Mouse (Mus musculus) midbrain, embryonic 14.5 days (tissue): ENCODE measurements around the gene Lhx5. TPM values are rescaled to one million over a fixed set of nuclear protein-coding genes. Genes with fewer than 3 reads are reported as not detected.

Experiments used
- ATAC-seq: fragments of 200-750 bp; cut with Nextera tagmentation; 2 replicates; pipeline ENCODE4 v1.8.0; 2017; ENCODE audit warnings: moderate number of reproducible peaks, moderate library complexity; ENCODE audit not compliant: low FRiP score, low TSS enrichment
- DNase-seq: peaks from one replicate; pipeline ENCODE4 v3.0.0-alpha.2; 2015
- H3K27ac ChIP-seq: fragments of 300-500 bp; sonication (generic); replicated peaks from 2 replicates; pipeline ENCODE4 v1.5.1; 2014; ENCODE audit warnings: mild to moderate bottlenecking, low read depth, low read length, moderate library complexity
- H3K27me3 ChIP-seq: fragments of 300-500 bp; sonication (generic); 2 replicates; pipeline ENCODE4 v1.6.1; 2014; ENCODE audit warnings: low read length, control low read depth, mixed read lengths; ENCODE audit not compliant: control insufficient read depth, insufficient read depth
- H3K36me3 ChIP-seq: fragments of 300-500 bp; sonication (generic); 2 replicates; pipeline ENCODE4 v1.6.1; 2014; ENCODE audit warnings: low read length, control low read depth; ENCODE audit not compliant: control insufficient read depth, insufficient read depth
- H3K4me1 ChIP-seq: fragments of 300-500 bp; sonication (generic); 2 replicates; pipeline ENCODE4 v1.6.1; 2014; ENCODE audit warnings: mild to moderate bottlenecking, antibody characterized with exemption, low read length, control low read depth; ENCODE audit not compliant: control insufficient read depth, insufficient read depth
- H3K4me2 ChIP-seq: fragments of 300-500 bp; sonication (generic); 2 replicates; pipeline ENCODE4 v1.6.1; 2014; ENCODE audit warnings: mild to moderate bottlenecking, low read length, moderate library complexity
- H3K4me3 ChIP-seq: fragments of 300-500 bp; sonication (generic); replicated peaks from 2 replicates; pipeline ENCODE4 v1.5.1; 2014; ENCODE audit warnings: low read depth, low read length
- H3K9ac ChIP-seq: fragments of 300-500 bp; sonication (generic); replicated peaks from 2 replicates; pipeline ENCODE4 v1.6.1; 2014; ENCODE audit warnings: mild to moderate bottlenecking, low read length, moderate library complexity
- H3K9me3 ChIP-seq: fragments of 300-500 bp; sonication (generic); 2 replicates; pipeline ENCODE4 v1.6.1; 2016; ENCODE audit warnings: low read length, control low read depth, mixed read lengths; ENCODE audit not compliant: control insufficient read depth
- WGBS: fragments of 180-500 bp; shearing (Covaris S2); extraction: QIAGEN DNeasy Blood & Tissue Kit; methylation state at CpG from one replicate; pipeline ENCODE4 v1.1.7; 2014; 5-methylcytosine and 5-hydroxymethylcytosine counted together
- polyA plus RNA-seq: library from polyadenylated mRNA; unstranded; fragments of >200 nt; fragmentation: Nextera tagmentation; extraction: Ambion mirVana; gene quantifications from 2 replicates; pipeline ENCODE4 v1.2.1, GENCODE M21; 2014

The Lhx5 gene
- polyA plus RNA-seq, 1 experiment from 2014 or later: 34.1 TPM

DNA sequence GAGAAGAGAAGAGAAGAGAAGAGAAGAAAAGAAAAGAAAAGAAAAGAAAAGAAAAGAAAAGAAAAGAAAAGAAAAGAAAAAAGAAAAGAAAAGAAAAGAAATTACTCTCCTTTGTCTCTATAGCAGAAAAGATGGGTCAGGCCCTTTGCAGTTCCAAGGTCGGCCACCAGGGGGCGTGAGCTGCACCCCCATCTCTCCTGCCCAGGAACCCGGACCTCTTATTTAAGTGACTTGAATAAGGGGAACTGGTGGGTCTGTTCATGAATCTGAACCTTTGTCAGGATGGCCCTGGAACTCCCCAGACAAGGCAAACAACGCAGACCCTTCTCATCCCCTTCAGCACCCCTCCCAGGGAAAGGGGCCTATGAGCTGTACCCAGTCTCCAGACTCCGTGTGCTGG lies 33.6 kb downstream of the Lhx5 start:
- no peak overlapping the region for H3K4me3 ChIP-seq
- 42% methylated on average over 5 of the region's 5 CpGs for WGBS
- no peaks in the 10 kb centered on the region for H3K36me3 ChIP-seq
- H3K9ac ChIP-seq: no peak overlapping the region
- H3K9me3 ChIP-seq: no peaks in the 10 kb centered on the region
- no peak overlapping the region for H3K4me2 ChIP-seq
- H3K4me1 ChIP-seq: no peaks in the 10 kb centered on the region
- ATAC-seq (no peak), DNase-seq (no peak)
- no peak overlapping the region for H3K27ac ChIP-seq
- H3K27me3 ChIP-seq: no peaks in the 10 kb centered on the region

- WGBS: 66% methylated on average over 6 of the region's 6 CpGs
- no peak overlapping the region for H3K27ac ChIP-seq
- ATAC-seq: no peak
Measured at GRCm38 (mm10) chr5:120465860-120466259, 34.4 kb downstream of the Lhx5 start.

DNA sequence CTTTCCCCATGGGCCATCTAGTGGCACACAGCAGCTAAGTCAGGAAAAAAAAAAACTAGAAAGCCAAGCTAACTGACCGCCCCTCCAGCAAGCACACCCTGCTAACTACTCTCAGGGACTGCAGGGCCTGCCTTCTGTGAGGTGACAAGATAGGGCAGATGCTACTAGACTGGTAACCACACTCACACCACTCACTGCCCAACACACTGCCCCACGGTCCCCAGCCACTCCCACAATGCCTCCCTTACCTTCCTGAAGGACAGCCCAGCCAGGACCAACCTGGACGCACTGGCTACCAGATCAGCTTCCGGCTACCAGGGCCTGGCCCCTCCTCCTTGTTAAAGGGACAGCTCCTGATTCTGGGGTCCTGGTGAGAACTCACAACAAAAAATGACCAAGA lies 35.5 kb downstream of the Lhx5 start:
- ATAC-seq: no peak
- no peak for DNase-seq
- no peaks in the 10 kb centered on the region for H3K27me3 ChIP-seq
- H3K9me3 ChIP-seq: no peaks in the 10 kb centered on the region
- peak overlapping the region; percentile 19 for H3K4me3 ChIP-seq
- H3K36me3 ChIP-seq: no peaks in the 10 kb centered on the region
- 9% methylated on average over 4 of the region's 4 CpGs for WGBS
- no peaks in the 10 kb centered on the region for H3K4me1 ChIP-seq
- H3K27ac ChIP-seq: no peak overlapping the region
- peak overlapping the region; percentile 38 for H3K4me2 ChIP-seq
- H3K9ac ChIP-seq: no peak overlapping the region

More at GRCm38 (mm10) chr5:120465860-120466259, 34.4 kb downstream of the Lhx5 start:
- Histone ChIP-seq H3K27me3 (no peaks in the 10 kb centered on the region), H3K4me3 (no peak overlapping the region), H3K9ac (no peak overlapping the region), H3K4me2 (no peak overlapping the region), H3K36me3 (no peaks in the 10 kb centered on the region), H3K4me1 (no peaks in the 10 kb centered on the region), H3K9me3 (no peaks in the 10 kb centered on the region)
- DNase-seq: peak; percentile 69

GRCm38 (mm10) chr5:120468336-120468735 lies 36.8 kb downstream of the Lhx5 start:
- no peaks in the 10 kb centered on the region for H3K36me3 ChIP-seq
- ATAC-seq (no peak), DNase-seq (no peak)
- no peaks in the 10 kb centered on the region for H3K27me3 ChIP-seq
- H3K9ac ChIP-seq: no peak overlapping the region
- WGBS: 83% methylated on average over 5 of the region's 5 CpGs
- H3K4me2 ChIP-seq: no peak overlapping the region
- H3K4me1 ChIP-seq: no peaks in the 10 kb centered on the region
- no peak overlapping the region for H3K4me3 ChIP-seq
- H3K9me3 ChIP-seq: no peaks in the 10 kb centered on the region
- H3K27ac ChIP-seq: no peak overlapping the region

GRCm38 (mm10) chr5:120468830-120469229 lies 37.3 kb downstream of the Lhx5 start:
- H3K4me2 ChIP-seq: no peak overlapping the region

GRCm38 (mm10) chr5:120471538-120471937 lies 40.0 kb downstream of the Lhx5 start:
- H3K4me2 ChIP-seq: no peak overlapping the region
- no peaks in the 10 kb centered on the region for H3K4me1 ChIP-seq
- DNase-seq: no peak
- no peak overlapping the region for H3K4me3 ChIP-seq
- no peak for ATAC-seq
- no peak overlapping the region for H3K9ac ChIP-seq
- H3K36me3 ChIP-seq: no peaks in the 10 kb centered on the region
- 70% methylated on average over 4 of the region's 4 CpGs for WGBS
- H3K27me3 ChIP-seq: no peaks in the 10 kb centered on the region
- no peak overlapping the region for H3K27ac ChIP-seq
- no peaks in the 10 kb centered on the region for H3K9me3 ChIP-seq

More at GRCm38 (mm10) chr5:120468830-120469229, 37.3 kb downstream of the Lhx5 start:
- no peaks in the 10 kb centered on the region for H3K4me1 ChIP-seq
- H3K27me3 ChIP-seq: no peaks in the 10 kb centered on the region
- no peaks in the 10 kb centered on the region for H3K36me3 ChIP-seq
- ATAC-seq (no peak), DNase-seq (no peak)
- WGBS: 89% methylated on average over 6 of the region's 6 CpGs
- no peaks in the 10 kb centered on the region for H3K9me3 ChIP-seq
- no peak overlapping the region for H3K4me3 ChIP-seq
- H3K9ac ChIP-seq: no peak overlapping the region
- no peak overlapping the region for H3K27ac ChIP-seq

DNA sequence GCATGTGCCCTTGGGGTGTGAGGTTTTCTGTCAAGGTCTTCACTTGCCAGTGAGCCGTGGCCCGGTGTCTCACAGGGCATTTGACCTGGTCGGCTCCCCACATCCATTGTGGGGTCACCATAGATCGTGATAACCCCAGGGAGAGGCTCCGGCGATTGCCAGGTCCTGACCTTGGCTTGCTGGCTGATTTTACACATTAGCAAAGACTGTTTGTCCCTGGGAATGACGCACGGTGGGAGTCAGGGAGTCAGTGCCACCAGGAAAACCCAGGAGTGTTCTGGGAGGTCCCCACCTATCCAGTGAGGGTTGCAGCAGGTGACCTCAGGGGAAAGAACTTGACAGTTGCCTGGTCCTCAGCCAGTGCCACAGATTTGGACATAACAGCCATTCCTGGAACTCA lies 41.3 kb downstream of the Lhx5 start, which contains the start of gene Sdsl:
Sdsl (minus strand) TSS at position 41 of the 400 bp plus-strand sequence.
- WGBS: 83% methylated on average over 8 of the region's 8 CpGs
- Histone ChIP-seq H3K27me3 (no peaks in the 10 kb centered on the region), H3K9ac (no peak within 1 kb of the TSS), H3K9me3 (no peaks in the 10 kb centered on the region), H3K4me3 (no peak within 1 kb of the TSS), H3K4me1 (no peaks in the 10 kb centered on the region), H3K4me2 (no peak within 1 kb of the TSS), H3K36me3 (no peaks in the 10 kb centered on the region), H3K27ac (no peak within 1 kb of the TSS)
- ATAC-seq (no peak), DNase-seq (no peak)

DNA sequence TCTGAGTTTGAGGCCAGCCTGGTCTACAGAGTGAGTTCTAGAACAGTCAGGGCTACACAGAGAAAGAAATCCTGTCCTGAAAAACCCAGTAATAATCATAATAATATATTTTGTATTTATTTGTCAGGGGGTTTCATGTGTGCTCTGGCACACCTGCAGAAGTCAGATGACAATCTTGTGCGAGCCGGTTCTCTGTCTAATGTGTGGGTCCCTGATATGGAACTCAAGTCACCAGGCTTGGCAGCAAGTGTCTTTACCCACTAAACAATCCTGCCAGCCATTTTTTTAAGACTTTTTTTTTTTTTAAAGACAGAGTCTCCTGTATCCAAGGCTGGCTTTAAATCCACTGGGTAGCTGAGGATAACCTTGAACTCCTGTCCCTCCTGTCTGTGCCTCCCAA lies 41.9 kb downstream of the Lhx5 start:
- H3K4me1 ChIP-seq: no peaks in the 10 kb centered on the region
- ATAC-seq (no peak), DNase-seq (no peak)
- H3K36me3 ChIP-seq: no peaks in the 10 kb centered on the region
- H3K9me3 ChIP-seq: no peaks in the 10 kb centered on the region
- 98% methylated on average over 2 of the region's 2 CpGs for WGBS
- no peak overlapping the region for H3K9ac ChIP-seq
- H3K27ac ChIP-seq: no peak overlapping the region
- H3K4me2 ChIP-seq: no peak overlapping the region
- no peak overlapping the region for H3K4me3 ChIP-seq
- no peaks in the 10 kb centered on the region for H3K27me3 ChIP-seq

DNA sequence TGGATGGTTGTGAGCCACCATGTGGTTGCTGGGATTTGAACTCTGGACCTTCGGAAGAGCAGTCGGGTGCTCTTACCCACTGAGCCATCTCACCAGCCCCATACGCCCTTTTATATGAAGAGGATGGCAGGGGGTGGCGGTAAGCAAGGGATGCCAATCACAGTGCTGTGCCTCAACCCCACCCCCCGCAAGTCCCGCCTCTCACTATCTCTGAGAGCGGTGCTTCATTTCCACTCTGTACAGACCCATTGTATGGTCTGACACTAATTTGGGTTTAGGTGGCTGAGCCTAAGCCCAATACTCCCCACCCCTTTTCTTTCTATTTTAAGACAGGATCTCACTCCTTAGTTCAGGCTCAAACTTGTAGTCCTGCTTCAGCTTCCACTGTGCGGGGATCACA lies 44.4 kb downstream of the Lhx5 start:
- ATAC-seq (no peak), DNase-seq (no peak)
- WGBS: 49% methylated on average over 8 of the region's 8 CpGs
- Histone ChIP-seq H3K4me3 (no peak overlapping the region), H3K4me2 (no peak overlapping the region), H3K4me1 (no peaks in the 10 kb centered on the region), H3K9ac (no peak overlapping the region), H3K36me3 (no peaks in the 10 kb centered on the region), H3K9me3 (no peaks in the 10 kb centered on the region), H3K27ac (no peak overlapping the region), H3K27me3 (no peaks in the 10 kb centered on the region)
